Mouse (Mus musculus): Measurements from ENCODE around the gene Dr1.
"Not testable (repeated sequence)": the region's sequence is repeated elsewhere in the genome, so short reads cannot be mapped to it uniquely, and the experiment has no call there.

The Dr1 gene

GRCm38 (mm10) chr5:108268127-108269062 is at the start of gene Dr1:
Dr1 (plus strand) TSS chr5:108268897.
- peak; percentile 75 to 78 for DNase-seq (ENCODE audit: low read depth in 2 of 2, low spot score in 2 of 2)

- DNase-seq (ENCODE audit: low read depth in 2 of 2, low spot score in 2 of 2), result no peak
Measured at GRCm38 (mm10) chr5:108224077-108224476, 44.6 kb upstream of the Dr1 start.

GRCm38 (mm10) chr5:108226159-108226558 is 42.5 kb upstream of the Dr1 start:
- no peak for DNase-seq (ENCODE audit: low read depth in 2 of 2, low spot score in 2 of 2)

- no peak for DNase-seq (ENCODE audit: low read depth in 2 of 2, low spot score in 2 of 2)
Measured at GRCm38 (mm10) chr5:108246314-108246765, 22.4 kb upstream of the Dr1 start.

GRCm38 (mm10) chr5:108250033-108250432 is 18.7 kb upstream of the Dr1 start:
- no peak for DNase-seq (ENCODE audit: low read depth in 2 of 2, low spot score in 2 of 2)

- DNase-seq (ENCODE audit: low read depth in 2 of 2, low spot score in 2 of 2), result no peak
Measured at GRCm38 (mm10) chr5:108255259-108255658, 13.4 kb upstream of the Dr1 start.

- no peak for DNase-seq (ENCODE audit: low read depth in 2 of 2, low spot score in 2 of 2)
Measured at GRCm38 (mm10) chr5:108262722-108263121, 6.0 kb upstream of the Dr1 start.

GRCm38 (mm10) chr5:108263785-108264184 is 4.9 kb upstream of the Dr1 start:
- DNase-seq (ENCODE audit: low read depth in 2 of 2, low spot score in 2 of 2), result not testable (repeated sequence)

- no peak for DNase-seq (ENCODE audit: low read depth in 2 of 2, low spot score in 2 of 2)
Measured at GRCm38 (mm10) chr5:108266990-108267389, 1.7 kb upstream of the Dr1 start.

- no peak for DNase-seq (ENCODE audit: low read depth in 2 of 2, low spot score in 2 of 2)
Measured at GRCm38 (mm10) chr5:108269063-108269810, 540 bp downstream of the Dr1 start.

- no peak for DNase-seq (ENCODE audit: low read depth in 2 of 2, low spot score in 2 of 2)
Measured at GRCm38 (mm10) chr5:108269811-108270151, 1.1 kb downstream of the Dr1 start.

GRCm38 (mm10) chr5:108270415-108270814 is 1.7 kb downstream of the Dr1 start:
- no peak for DNase-seq (ENCODE audit: low read depth in 2 of 2, low spot score in 2 of 2)

GRCm38 (mm10) chr5:108271345-108271744 is 2.6 kb downstream of the Dr1 start:
- not testable (repeated sequence) for DNase-seq (ENCODE audit: low read depth in 2 of 2, low spot score in 2 of 2)

- no peak for DNase-seq (ENCODE audit: low read depth in 2 of 2, low spot score in 2 of 2)
Measured at GRCm38 (mm10) chr5:108286957-108287356, 18.3 kb downstream of the Dr1 start.

- no peak for DNase-seq (ENCODE audit: low read depth in 2 of 2, low spot score in 2 of 2)
Measured at GRCm38 (mm10) chr5:108301567-108301966, 32.9 kb downstream of the Dr1 start.

GRCm38 (mm10) chr5:108312224-108313064 is 43.7 kb downstream of the Dr1 start, which contains the start of gene Pigg:
Pigg (plus strand) TSS chr5:108312609.
- DNase-seq (ENCODE audit: low read depth in 2 of 2, low spot score in 2 of 2), result peak; percentile 62 to 69

GRCm38 (mm10) chr5:108313065-108313860 is 44.6 kb downstream of the Dr1 start:
- DNase-seq (ENCODE audit: low read depth in 2 of 2, low spot score in 2 of 2), result no peak
